Mouse (Mus musculus): ENCODE data around the gene Tdg.

- TF ChIP-seq HCFC1 (IDR thresholded peaks at IDR 0.05; ENCODE audit: low read depth, low read length) (no peak), POLR2A (IDR thresholded peaks at IDR 0.05; ENCODE audit: control insufficient read depth in 1 of 2, insufficient read depth in 1 of 2, low read depth in 1 of 2, low read length in 2 of 2, poor library complexity in 1 of 2) (no peak), MEF2A (IDR thresholded peaks at IDR 0.05; ENCODE audit: extremely low read depth, insufficient replicate concordance, low read depth, low read length, poor library complexity, severe bottlenecking) (no peak), CHD2 (IDR thresholded peaks at IDR 0.05; ENCODE audit: low read length) (no peak), CTCF (IDR thresholded peaks at IDR 0.05 in 2 of 3, conservative IDR thresholded peaks at IDR 0.05 in 1 of 3; ENCODE audit: control insufficient read depth in 1 of 3, insufficient read depth in 1 of 3, low read depth in 2 of 3, low read length in 3 of 3, poor library complexity in 1 of 3, severe bottlenecking in 1 of 3) (no peak), MAFK (IDR thresholded peaks at IDR 0.05; ENCODE audit: borderline replicate concordance, low read depth, low read length) (no peak), USF1 (IDR thresholded peaks at IDR 0.05; ENCODE audit: low read depth, low read length) (no peak), ZNF384 (IDR thresholded peaks at IDR 0.05; ENCODE audit: low read depth, low read length) (no peak)
Observed at GRCm38 (mm10) chr10:82654581-82654980, 25.0 kb downstream of the Tdg start.
